Mouse (Mus musculus) lung, embryonic 16.5 days (tissue): Measurements from ENCODE around the gene Mief2. TPM values are rescaled to one million over a fixed set of nuclear protein-coding genes. Genes with fewer than 3 reads are reported as not detected.

Experiments used
- ATAC-seq: fragments of 200-750 bp; cut with Nextera tagmentation; 2 replicates; pipeline ENCODE4 v1.8.0; 2017; ENCODE audit warnings: low read depth, mild to moderate bottlenecking, moderate library complexity
- H3K27ac ChIP-seq: fragments of 300-500 bp; sonication (generic); 2 replicates; pipeline ENCODE4 v1.5.1; 2014; ENCODE audit warnings: mild to moderate bottlenecking, control low read depth, low read length
- H3K27me3 ChIP-seq: fragments of 300-500 bp; sonication (generic); 2 replicates; pipeline ENCODE4 v1.6.1; 2014; ENCODE audit warnings: low read depth, low read length, mixed read lengths; ENCODE audit not compliant: control insufficient read depth, insufficient read depth
- H3K36me3 ChIP-seq: fragments of 300-500 bp; sonication (generic); 2 replicates; pipeline ENCODE4 v1.6.1; 2014; ENCODE audit warnings: low read length; ENCODE audit not compliant: control insufficient read depth, insufficient read depth
- H3K4me1 ChIP-seq: fragments of 300-500 bp; sonication (generic); replicated peaks from 2 replicates; pipeline ENCODE4 v1.6.1; 2014; ENCODE audit warnings: low read length, mixed read lengths; ENCODE audit not compliant: control insufficient read depth, insufficient read depth
- H3K4me2 ChIP-seq: fragments of 300-500 bp; sonication (generic); 2 replicates; pipeline ENCODE4 v1.6.1; 2014; ENCODE audit warnings: low read depth, low read length, control low read depth
- H3K4me3 ChIP-seq: fragments of 300-500 bp; sonication (generic); 2 replicates; pipeline ENCODE4 v1.5.1; 2014; ENCODE audit warnings: mild to moderate bottlenecking, low read length, control low read depth
- H3K9ac ChIP-seq: fragments of 300-500 bp; sonication (generic); 2 replicates; pipeline ENCODE4 v1.6.1; 2014; ENCODE audit warnings: low read length, control low read depth
- H3K9me3 ChIP-seq: fragments of 300-500 bp; sonication (generic); 2 replicates; pipeline ENCODE4 v1.6.1; 2016; ENCODE audit warnings: low read length; ENCODE audit not compliant: control insufficient read depth
- WGBS: fragments of 180-500 bp; shearing (Covaris S2); extraction: QIAGEN DNeasy Blood & Tissue Kit; methylation state at CpG from one replicate; pipeline ENCODE4 v1.1.7; 2014; 5-methylcytosine and 5-hydroxymethylcytosine counted together
- polyA plus RNA-seq: library from polyadenylated mRNA; unstranded; fragments of >200 nt; fragmentation: Nextera tagmentation; extraction: Ambion mirVana; gene quantifications from 2 replicates; pipeline ENCODE4 v1.2.1, GENCODE M21; 2015

Mief2 gene
- polyA plus RNA-seq, 1 experiment from 2014 or later, result 13.9 TPM

DNA sequence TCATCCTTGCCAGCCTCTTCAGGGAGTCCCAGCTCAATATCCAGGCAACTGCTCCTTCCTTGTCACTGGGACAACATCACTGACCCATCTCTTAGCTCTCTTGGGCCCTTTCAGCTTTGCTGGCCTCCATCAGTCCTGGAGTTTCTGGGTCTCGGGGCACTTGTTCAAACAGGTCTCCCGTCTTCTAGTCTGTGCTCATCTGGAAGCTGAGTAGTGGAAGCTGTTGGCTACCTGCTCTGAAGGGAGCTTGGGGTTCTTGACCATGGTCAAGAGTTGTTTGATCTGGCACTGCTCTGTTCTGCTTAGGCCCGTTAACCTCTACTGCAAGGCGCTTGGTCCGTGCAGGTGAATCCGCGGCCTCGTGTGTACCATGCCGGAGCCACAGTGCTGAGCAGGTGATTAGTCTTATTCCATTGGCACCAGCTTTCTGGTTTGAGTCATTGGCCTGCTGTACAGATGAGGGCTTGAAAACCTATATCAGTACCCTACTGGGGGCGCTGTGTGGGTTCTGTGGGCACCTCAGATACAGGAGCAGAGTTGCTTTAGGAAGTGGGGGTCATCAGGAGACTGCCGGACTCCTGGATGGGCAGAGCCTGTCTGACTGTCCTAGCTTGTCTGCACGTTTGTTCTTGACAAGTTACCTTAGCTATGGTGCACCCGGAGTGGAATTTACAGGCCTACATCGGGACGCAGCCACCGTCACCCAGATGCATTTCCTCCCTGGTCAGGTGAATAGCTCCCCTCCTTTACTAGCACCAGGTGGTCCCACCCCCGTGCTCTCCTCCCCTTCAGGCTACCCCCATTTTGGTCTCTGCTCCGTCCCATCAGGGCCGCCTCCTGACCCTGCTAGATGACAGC is 23.9 kb upstream of the Mief2 start:
- no peak overlapping the region for H3K9ac ChIP-seq
- ATAC-seq, result no peak
- 90% methylated on average over 19 of the region's 19 CpGs for WGBS

DNA sequence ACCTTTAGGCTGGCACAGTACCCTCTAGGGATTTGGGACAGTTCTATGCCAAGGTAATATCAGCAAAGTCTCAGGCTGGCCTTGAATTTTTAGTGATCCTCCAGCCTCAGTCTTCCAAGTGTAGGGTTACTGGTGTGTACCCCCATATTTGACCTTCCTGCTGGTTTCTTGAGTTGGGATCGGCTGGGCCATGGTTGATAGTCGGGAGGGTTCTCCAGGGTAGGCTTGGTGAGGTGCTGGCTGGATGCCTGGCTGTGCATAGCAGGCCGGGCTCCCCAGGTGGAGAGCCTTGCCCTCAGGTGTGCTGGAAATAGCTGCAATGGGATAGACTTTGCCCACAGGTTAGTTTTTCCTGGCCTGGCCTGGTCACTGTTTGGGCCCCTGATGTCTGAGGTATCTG is 22.9 kb upstream of the Mief2 start:
- peaks cover 34% of the 10 kb centered on the region for H3K36me3 ChIP-seq
- no peak for ATAC-seq
- no peak overlapping the region for H3K4me3 ChIP-seq
- no peaks in the 10 kb centered on the region for H3K9me3 ChIP-seq
- H3K4me2 ChIP-seq, result no peak overlapping the region
- no peaks in the 10 kb centered on the region for H3K27me3 ChIP-seq
- H3K27ac ChIP-seq, result no peak overlapping the region
- peaks cover 15% of the 10 kb centered on the region for H3K4me1 ChIP-seq
- 79% methylated on average over 3 of the region's 3 CpGs for WGBS
- no peak overlapping the region for H3K9ac ChIP-seq

More for the DNA sequence above, 23.9 kb upstream of the Mief2 start:
- H3K4me1 ChIP-seq, result peaks cover 16% of the 10 kb centered on the region
- H3K4me2 ChIP-seq, result no peak overlapping the region
- H3K9me3 ChIP-seq, result no peaks in the 10 kb centered on the region
- no peak overlapping the region for H3K27ac ChIP-seq
- no peak overlapping the region for H3K4me3 ChIP-seq
- no peaks in the 10 kb centered on the region for H3K27me3 ChIP-seq
- peaks cover 25% of the 10 kb centered on the region for H3K36me3 ChIP-seq

DNA sequence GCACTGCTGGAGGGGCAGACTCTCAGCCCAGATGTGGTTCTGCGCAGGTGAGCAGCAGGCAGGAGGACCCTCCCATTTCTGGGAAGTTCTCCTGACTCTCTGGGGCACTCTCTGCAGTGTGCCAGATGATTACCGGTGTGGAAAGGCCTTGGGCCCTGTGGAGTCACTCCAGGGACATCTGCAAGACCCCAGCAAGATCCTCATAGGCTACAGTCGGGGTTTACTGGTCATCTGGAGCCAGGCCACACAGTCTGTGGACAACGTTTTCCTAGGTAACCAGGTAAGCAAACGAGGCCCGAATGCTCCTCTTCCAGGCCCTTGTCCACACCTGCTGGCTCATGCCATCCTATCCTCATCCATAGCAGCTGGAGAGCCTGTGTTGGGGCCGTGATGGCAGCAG is 22.1 kb upstream of the Mief2 start:
- Histone ChIP-seq H3K4me2 (no peak overlapping the region), H3K9me3 (no peaks in the 10 kb centered on the region), H3K9ac (no peak overlapping the region), H3K4me3 (no peak overlapping the region), H3K27ac (no peak overlapping the region), H3K27me3 (no peaks in the 10 kb centered on the region), H3K36me3 (peaks cover 41% of the 10 kb centered on the region), H3K4me1 (peaks cover 7% of the 10 kb centered on the region)
- 87% methylated on average over 7 of the region's 7 CpGs for WGBS
- no peak for ATAC-seq

DNA sequence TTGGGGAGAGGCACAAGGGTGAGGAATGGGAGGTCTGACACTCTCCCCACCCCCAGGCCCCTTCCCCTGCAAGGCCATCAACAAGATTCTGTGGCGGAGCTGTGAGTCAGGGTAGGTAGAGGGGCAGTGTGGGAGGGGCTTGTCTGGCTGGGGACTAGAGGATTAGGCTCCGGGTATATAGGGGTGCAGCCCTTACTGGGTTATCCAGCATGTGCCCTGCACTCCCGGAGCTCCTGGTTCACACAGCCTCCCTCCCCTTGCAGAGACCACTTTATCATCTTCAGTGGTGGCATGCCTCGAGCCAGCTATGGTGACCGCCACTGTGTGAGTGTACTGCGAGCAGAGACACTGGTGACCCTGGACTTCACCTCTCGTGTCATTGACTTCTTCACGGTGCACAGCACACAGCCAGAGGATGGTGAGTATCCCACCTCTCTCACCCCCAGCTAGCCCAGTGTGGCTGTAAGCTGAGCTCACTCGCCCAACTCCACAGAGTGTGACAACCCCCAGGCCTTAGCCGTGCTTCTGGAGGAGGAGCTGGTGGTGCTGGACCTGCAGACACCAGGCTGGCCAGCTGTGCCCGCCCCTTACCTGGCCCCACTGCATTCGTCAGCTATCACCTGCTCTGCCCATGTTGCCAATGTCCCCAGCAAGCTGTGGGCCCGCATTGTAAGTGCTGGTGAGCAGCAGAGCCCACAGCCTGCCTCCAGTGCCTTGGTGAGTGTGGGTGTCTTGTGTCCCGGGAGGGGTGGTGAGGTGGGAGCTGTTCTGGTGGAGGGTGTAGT is 21.3 kb upstream of the Mief2 start:
- H3K9ac ChIP-seq, result no peak overlapping the region
- H3K9me3 ChIP-seq, result no peaks in the 10 kb centered on the region
- no peak for ATAC-seq
- H3K36me3 ChIP-seq, result peaks cover 43% of the 10 kb centered on the region
- no peaks in the 10 kb centered on the region for H3K27me3 ChIP-seq
- no peak overlapping the region for H3K27ac ChIP-seq
- no peak overlapping the region for H3K4me3 ChIP-seq
- 84% methylated on average over 14 of the region's 14 CpGs for WGBS
- H3K4me2 ChIP-seq, result no peak overlapping the region
- H3K4me1 ChIP-seq, result peaks cover 3% of the 10 kb centered on the region; the same call in 1 of the 2 replicates

DNA sequence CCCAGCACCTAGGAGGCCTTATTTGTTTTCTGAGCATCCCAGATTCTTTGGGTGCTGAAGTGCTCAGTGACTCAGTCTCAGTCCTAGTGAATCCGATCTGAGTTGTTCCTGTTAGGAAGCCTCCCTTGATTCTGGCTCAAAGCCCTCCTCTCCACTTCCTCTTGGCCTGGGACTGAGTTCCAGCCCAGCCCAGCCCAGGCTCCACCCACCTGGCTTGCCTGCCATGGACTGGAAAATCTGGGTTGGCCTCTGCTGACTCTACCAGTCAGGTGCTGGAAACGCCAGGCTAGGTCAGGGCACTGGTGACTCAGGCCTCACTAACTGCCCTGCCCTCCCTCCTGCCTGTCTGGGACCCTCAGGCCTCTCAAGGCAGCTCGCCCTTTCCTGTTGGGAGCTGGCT is 20.5 kb upstream of the Mief2 start:
- Histone ChIP-seq H3K9ac (no peak overlapping the region), H3K27ac (no peak overlapping the region), H3K27me3 (no peaks in the 10 kb centered on the region), H3K4me1 (peaks cover 3% of the 10 kb centered on the region; the same call in 1 of the 2 replicates), H3K4me2 (no peak overlapping the region), H3K36me3 (peaks cover 51% of the 10 kb centered on the region), H3K4me3 (no peak overlapping the region), H3K9me3 (no peaks in the 10 kb centered on the region)
- 56% methylated on average over 3 of the region's 3 CpGs for WGBS
- ATAC-seq, result peak; percentile 12; the same call in 1 of the 2 replicates

DNA sequence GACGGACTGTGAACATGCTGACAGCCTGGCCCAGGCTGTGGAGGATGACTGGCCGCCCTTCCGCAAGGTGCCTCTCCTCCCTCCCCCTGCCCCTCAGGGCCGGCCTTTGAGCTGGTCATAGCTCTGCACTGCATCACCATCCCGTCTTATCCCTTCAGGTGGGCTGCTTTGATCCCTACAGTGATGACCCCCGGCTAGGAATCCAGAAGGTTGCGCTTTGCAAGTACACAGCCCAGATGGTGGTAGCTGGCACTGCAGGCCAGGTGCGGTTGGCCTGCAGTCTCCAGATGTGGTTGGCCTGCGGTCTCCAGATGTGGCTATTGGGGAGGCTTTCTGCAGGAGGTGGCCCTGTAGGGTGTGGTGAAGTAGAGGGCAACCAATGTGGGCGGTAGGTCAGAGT is 19.6 kb upstream of the Mief2 start:
- Histone ChIP-seq H3K9me3 (no peaks in the 10 kb centered on the region), H3K9ac (no peak overlapping the region), H3K4me2 (no peak overlapping the region), H3K36me3 (peaks cover 58% of the 10 kb centered on the region), H3K4me1 (peaks cover 3% of the 10 kb centered on the region; the same call in 1 of the 2 replicates), H3K27ac (no peak overlapping the region), H3K27me3 (no peaks in the 10 kb centered on the region), H3K4me3 (no peak overlapping the region)
- 90% methylated on average over 10 of the region's 10 CpGs for WGBS
- no peak for ATAC-seq

DNA sequence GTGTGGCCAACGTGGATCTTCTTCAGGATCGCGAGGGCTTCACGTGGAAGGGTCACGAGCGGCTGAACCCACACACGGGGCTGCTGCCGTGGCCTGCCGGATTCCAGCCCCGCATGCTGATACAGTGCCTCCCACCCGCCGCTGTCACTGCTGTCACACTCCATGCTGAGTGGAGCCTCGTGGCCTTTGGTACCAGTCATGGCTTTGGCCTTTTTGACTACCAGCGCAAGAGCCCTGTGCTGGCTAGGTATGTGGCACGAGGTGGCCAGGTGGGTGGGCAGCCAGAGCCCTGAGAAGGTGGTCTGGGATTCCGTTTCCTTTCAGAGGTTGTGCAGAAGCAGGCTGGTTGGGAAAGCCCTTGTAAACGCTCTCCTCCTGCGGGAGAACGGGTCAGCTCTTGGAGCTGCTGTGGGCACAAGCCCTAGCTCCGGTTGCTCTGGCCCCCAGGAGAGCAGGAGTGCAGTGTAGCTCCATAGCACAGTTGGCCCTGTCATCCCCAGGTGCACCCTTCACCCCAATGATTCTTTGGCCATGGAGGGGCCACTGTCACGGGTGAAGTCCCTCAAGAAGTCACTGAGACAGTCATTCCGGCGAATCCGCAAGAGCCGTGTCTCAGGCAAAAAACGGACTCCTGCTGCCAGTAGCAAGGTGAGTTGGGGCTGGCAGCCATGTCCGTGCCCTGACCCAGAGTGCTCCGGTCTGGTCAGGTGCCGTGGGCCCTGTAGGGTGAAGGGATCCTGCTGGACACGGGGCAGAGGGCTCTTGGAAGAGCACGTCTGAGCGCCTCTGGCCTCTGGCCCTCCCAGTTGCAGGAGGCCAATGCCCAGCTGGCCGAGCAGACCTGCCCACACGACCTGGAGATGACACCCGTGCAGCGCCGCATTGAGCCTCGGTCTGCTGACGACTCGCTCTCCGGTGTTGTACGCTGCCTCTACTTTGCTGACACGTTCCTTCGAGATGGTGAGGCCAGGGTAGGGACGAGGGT is 18.4 kb upstream of the Mief2 start:
- H3K4me3 ChIP-seq, result no peak overlapping the region
- H3K9me3 ChIP-seq, result no peaks in the 10 kb centered on the region
- H3K27me3 ChIP-seq, result no peaks in the 10 kb centered on the region
- ATAC-seq, result no peak
- H3K27ac ChIP-seq, result no peak overlapping the region
- no peak overlapping the region for H3K9ac ChIP-seq
- H3K36me3 ChIP-seq, result peaks cover 68% of the 10 kb centered on the region
- no peak overlapping the region for H3K4me2 ChIP-seq
- WGBS, result 89% methylated on average over 45 of the region's 45 CpGs
- peaks cover 3% of the 10 kb centered on the region; the same call in 1 of the 2 replicates for H3K4me1 ChIP-seq

DNA sequence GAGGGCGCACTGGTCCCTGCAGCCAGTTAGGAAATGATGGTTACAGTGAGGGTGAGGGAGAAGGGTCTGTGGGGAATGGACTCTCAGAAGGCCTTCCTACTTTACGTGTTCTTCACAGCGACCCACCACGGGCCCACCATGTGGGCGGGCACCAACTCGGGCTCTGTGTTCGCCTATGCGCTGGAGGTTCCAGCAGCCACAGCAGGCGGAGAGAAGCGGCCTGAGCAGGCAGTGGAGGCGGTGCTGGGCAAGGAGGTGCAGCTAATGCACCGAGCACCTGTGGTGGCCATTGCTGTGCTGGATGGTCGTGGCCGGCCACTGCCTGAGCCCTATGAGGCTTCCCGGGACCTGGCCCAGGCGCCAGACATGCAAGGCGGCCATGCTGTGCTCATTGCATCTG is 17.0 kb upstream of the Mief2 start:
- WGBS, result 90% methylated on average over 17 of the region's 17 CpGs
- no peak overlapping the region for H3K4me3 ChIP-seq
- no peaks in the 10 kb centered on the region for H3K9me3 ChIP-seq
- H3K27ac ChIP-seq, result no peak overlapping the region
- H3K9ac ChIP-seq, result no peak overlapping the region
- peaks cover 75% of the 10 kb centered on the region for H3K36me3 ChIP-seq
- no peak overlapping the region for H3K4me2 ChIP-seq
- peaks cover 3% of the 10 kb centered on the region; the same call in 1 of the 2 replicates for H3K4me1 ChIP-seq
- no peaks in the 10 kb centered on the region for H3K27me3 ChIP-seq
- no peak for ATAC-seq
